Mouse (Mus musculus): ENCODE results near the gene Ddx42.

GRCm38 (mm10) chr11:106260826-106261450 is 44.2 kb downstream of the Ddx42 start:
- no peak for TF ChIP-seq POLR2A (IDR thresholded peaks at IDR 0.05; ENCODE audit: low read depth, low read length)
- no peak for TF ChIP-seq CTCF (conservative IDR thresholded peaks at IDR 0.05; ENCODE audit: insufficient read depth, insufficient read length, low read depth, low read length)
